Mouse (Mus musculus): ENCODE measurements at regions not wholly inside any gene's neighbourhood (a gene's known extent, or its start where the extent isn't known, plus 50 kb on each side); places are given as distances from the start of the nearest gene placed in this dataset.

DNA sequence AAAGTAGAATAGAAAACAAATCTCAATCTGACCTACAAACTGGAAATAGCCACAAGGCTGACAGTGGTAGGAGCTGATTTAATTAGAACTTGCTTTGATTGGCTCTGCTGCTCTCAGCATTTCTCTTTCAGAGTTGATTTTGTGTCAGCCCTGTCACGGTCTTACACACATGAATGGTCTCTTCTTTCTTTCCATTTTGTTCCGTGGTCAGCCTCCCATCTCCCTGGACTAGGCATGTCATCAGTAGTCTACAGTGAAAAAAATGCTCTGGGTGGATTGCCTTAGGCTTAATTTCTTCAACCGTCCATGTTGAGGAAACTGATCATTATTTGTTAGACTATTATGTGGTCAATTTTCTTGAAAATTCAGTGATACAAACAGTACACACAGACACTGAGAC, 285.0 kb downstream of the Nup35 start:
- Histone ChIP-seq H3K27me3 (ENCODE audit: control insufficient read depth in 1 of 2, insufficient read depth in 2 of 2, low read length in 2 of 2) (no peaks in the 10 kb centered on the region), H3K4me1 (ENCODE audit: control insufficient read depth in 1 of 2, insufficient read depth in 2 of 2, low read length in 2 of 2) (no peaks in the 10 kb centered on the region), H3K9ac (ENCODE audit: control insufficient read depth, low read depth, low read length, poor library complexity, severe bottlenecking) (no peak overlapping the region), H3K79me2 (ENCODE audit: control insufficient read depth, insufficient read depth, low read length, poor library complexity) (no peaks in the 10 kb centered on the region), H3K36me3 (ENCODE audit: control insufficient read depth in 1 of 2, insufficient read depth in 2 of 2, low read length in 2 of 2) (no peaks in the 10 kb centered on the region), H3K9me3 (replicated peaks; ENCODE audit: insufficient read depth, low read length) (no peaks in the 10 kb centered on the region), H3K27ac (ENCODE audit: control insufficient read depth, low read depth, low read length) (no peak overlapping the region), H3K4me3 (ENCODE audit: control insufficient read depth in 1 of 2, insufficient read depth in 1 of 2, low read depth in 2 of 2, low read length in 2 of 2) (no peak overlapping the region)
- TF ChIP-seq E2F4 (IDR thresholded peaks at IDR 0.05; ENCODE audit: borderline replicate concordance, low read depth, low read length) (no peak), CTCF (IDR thresholded peaks at IDR 0.05 in 2 of 3, conservative IDR thresholded peaks at IDR 0.05 in 1 of 3; ENCODE audit: control insufficient read depth in 1 of 3, insufficient read depth in 1 of 3, low read depth in 2 of 3, low read length in 3 of 3, poor library complexity in 1 of 3, severe bottlenecking in 1 of 3) (no peak), MAFK (IDR thresholded peaks at IDR 0.05; ENCODE audit: borderline replicate concordance, low read depth, low read length) (no peak), TBP (IDR thresholded peaks at IDR 0.05; ENCODE audit: low read depth, low read length) (no peak), TCF12 (IDR thresholded peaks at IDR 0.05; ENCODE audit: low read depth, low read length) (no peak), MAZ (IDR thresholded peaks at IDR 0.05; ENCODE audit: low read depth, low read length) (no peak), USF1 (IDR thresholded peaks at IDR 0.05; ENCODE audit: low read depth, low read length) (no peak), ZNF384 (IDR thresholded peaks at IDR 0.05; ENCODE audit: low read depth, low read length) (no peak), MYB (IDR thresholded peaks at IDR 0.05; ENCODE audit: low read depth, low read length) (no peak), RCOR1 (IDR thresholded peaks at IDR 0.05; ENCODE audit: low read depth, low read length) (no peak)
- DNase-seq (ENCODE audit: low read depth, low spot score), result no peak

GRCm38 (mm10) chr2:80913478-80913877, 296.4 kb downstream of the Nup35 start:
- no peaks in the 10 kb centered on the region for H3K4me1 ChIP-seq (ENCODE audit: control insufficient read depth in 1 of 2, insufficient read depth in 2 of 2, low read length in 2 of 2)
- no peak overlapping the region for H3K9ac ChIP-seq (ENCODE audit: control insufficient read depth, low read depth, low read length, poor library complexity, severe bottlenecking)
- no peak for DNase-seq (ENCODE audit: low read depth, low spot score)
- no peak overlapping the region for H3K4me3 ChIP-seq (ENCODE audit: control insufficient read depth in 1 of 2, insufficient read depth in 1 of 2, low read depth in 2 of 2, low read length in 2 of 2)
- no peaks in the 10 kb centered on the region for H3K27me3 ChIP-seq (ENCODE audit: control insufficient read depth in 1 of 2, insufficient read depth in 2 of 2, low read length in 2 of 2)
- no peaks in the 10 kb centered on the region for H3K79me2 ChIP-seq (ENCODE audit: control insufficient read depth, insufficient read depth, low read length, poor library complexity)
- no peak overlapping the region for H3K27ac ChIP-seq (ENCODE audit: control insufficient read depth, low read depth, low read length)
- no peaks in the 10 kb centered on the region for H3K36me3 ChIP-seq (ENCODE audit: control insufficient read depth in 1 of 2, insufficient read depth in 2 of 2, low read length in 2 of 2)
- H3K9me3 ChIP-seq (replicated peaks; ENCODE audit: insufficient read depth, low read length), result no peaks in the 10 kb centered on the region
- TF ChIP-seq NRF1 (IDR thresholded peaks at IDR 0.05; ENCODE audit: insufficient read depth, low read depth, low read length, poor library complexity, severe bottlenecking), result no peak
- TF ChIP-seq USF2 (IDR thresholded peaks at IDR 0.05; ENCODE audit: borderline replicate concordance in 1 of 2, insufficient read depth in 1 of 2, low read depth in 1 of 2, low read length in 2 of 2), result no peak
- no peak for TF ChIP-seq GABPA (IDR thresholded peaks at IDR 0.05; ENCODE audit: low read depth, low read length)
- TF ChIP-seq ELF1 (IDR thresholded peaks at IDR 0.05; ENCODE audit: low read depth, low read length), result no peak
- TF ChIP-seq JUND (IDR thresholded peaks at IDR 0.05; ENCODE audit: low read depth, low read length), result no peak
- no peak for TF ChIP-seq MAZ (IDR thresholded peaks at IDR 0.05; ENCODE audit: low read depth, low read length)
- TF ChIP-seq EP300 (IDR thresholded peaks at IDR 0.05; ENCODE audit: low read depth in 1 of 2, low read length in 2 of 2), result no peak
- no peak for TF ChIP-seq MEF2A (IDR thresholded peaks at IDR 0.05; ENCODE audit: extremely low read depth, insufficient replicate concordance, low read depth, low read length, poor library complexity, severe bottlenecking)
- TF ChIP-seq RAD21 (IDR thresholded peaks at IDR 0.05; ENCODE audit: low read depth, low read length), result no peak
- TF ChIP-seq GATA1 (IDR thresholded peaks at IDR 0.05; ENCODE audit: low read depth, low read length), result no peak
- TF ChIP-seq MYC (IDR thresholded peaks at IDR 0.05; ENCODE audit: low read depth, low read length), result no peak
- no peak for TF ChIP-seq BHLHE40 (IDR thresholded peaks at IDR 0.05; ENCODE audit: borderline replicate concordance, low read depth, low read length)
- TF ChIP-seq ZMIZ1 (IDR thresholded peaks at IDR 0.05; ENCODE audit: low read depth, low read length), result no peak
